Mouse (Mus musculus) right cerebral cortex, adult 2 months (tissue): ENCODE measurements around the gene Golga1.

Source experiments
- DNase-seq, 2 experiments: peaks; one replicate each; pipeline ENCODE4 v3.0.0; 2021 to 2022; ENCODE audit warnings: low spot score in 2 of 2

The Golga1 gene

GRCm38 (mm10) chr2:38975181-38975580 lies 90.2 kb downstream of the Golga1 start:
- DNase-seq = no peak

GRCm38 (mm10) chr2:38974171-38974570 lies 91.2 kb downstream of the Golga1 start:
- DNase-seq = no peak

- peak in 1 of 2 experiments; percentile 8 for DNase-seq
These were observed 91.6 kb downstream of the Golga1 start for GRCm38 (mm10) chr2:38973701-38974100.

- no peak for DNase-seq
These were observed 92.1 kb downstream of the Golga1 start for GRCm38 (mm10) chr2:38973223-38973622.

- DNase-seq = no peak
These were observed 95.3 kb downstream of the Golga1 start for GRCm38 (mm10) chr2:38970057-38970456.

- DNase-seq = no peak
These were observed 95.7 kb downstream of the Golga1 start for GRCm38 (mm10) chr2:38969650-38970049.
